Mouse (Mus musculus) liver, embryonic 14.5 days (tissue): ENCODE measurements around the gene Stard3. TPM values are rescaled to one million over a fixed set of nuclear protein-coding genes. Genes with fewer than 3 reads are reported as not detected.

ENCODE experiments used
- ATAC-seq: fragments of 200-750 bp; cut with Nextera tagmentation; 2 replicates; pipeline ENCODE4 v1.8.0; 2017; ENCODE audit warnings: moderate number of reproducible peaks, mild to moderate bottlenecking, moderate library complexity; ENCODE audit not compliant: insufficient read depth
- DNase-seq, 3 experiments: peaks; one replicate each; pipeline ENCODE4 v3.0.0-alpha.2; 2012 to 2013; ENCODE audit warnings: low read depth in 3 of 3, low spot score in 3 of 3
- H3K27ac ChIP-seq: fragments of 300-500 bp; sonication (generic); 2 replicates; pipeline ENCODE4 v1.5.1; 2014; ENCODE audit warnings: moderate library complexity, mild to moderate bottlenecking, control low read depth, inconsistent platforms
- H3K27me3 ChIP-seq: fragments of 300-500 bp; sonication (generic); 2 replicates; pipeline ENCODE4 v1.6.1; 2014; ENCODE audit warnings: mild to moderate bottlenecking, low read length, moderate library complexity; ENCODE audit not compliant: control insufficient read depth, insufficient read depth
- H3K36me3 ChIP-seq: fragments of 300-500 bp; sonication (generic); replicated peaks from 2 replicates; pipeline ENCODE4 v1.6.1; 2014; ENCODE audit warnings: low read depth; ENCODE audit not compliant: control insufficient read depth, insufficient read depth
- H3K4me1 ChIP-seq, 2 experiments: fragments of 200-500 bp in 1 of 2; fragments of 300-500 bp in 1 of 2; sonication (generic) in 1 of 2; replicated peaks; 2 replicates each; pipeline ENCODE4 v1.6.1; 2012 to 2014; ENCODE audit warnings: antibody characterized with exemption in 1 of 2, inconsistent platforms in 1 of 2, low read length in 1 of 2; ENCODE audit not compliant: control insufficient read depth in 2 of 2, insufficient read depth in 2 of 2
- H3K4me2 ChIP-seq: fragments of 300-500 bp; sonication (generic); 2 replicates; pipeline ENCODE4 v1.6.1; 2014; ENCODE audit warnings: low read depth, mild to moderate bottlenecking, control low read depth, moderate library complexity
- H3K4me3 ChIP-seq, 2 experiments: fragments of 200-500 bp in 1 of 2; fragments of 300-500 bp in 1 of 2; sonication (generic) in 1 of 2; 2 replicates each; pipeline ENCODE4 v1.5.1; 2012 to 2014; ENCODE audit warnings: low read depth in 2 of 2, low read length in 2 of 2, mild to moderate bottlenecking in 2 of 2, control low read depth in 1 of 2, inconsistent platforms in 1 of 2, moderate library complexity in 1 of 2; ENCODE audit not compliant: insufficient read depth in 1 of 2
- H3K9ac ChIP-seq: fragments of 300-500 bp; sonication (generic); replicated peaks from 2 replicates; pipeline ENCODE4 v1.6.1; 2014; ENCODE audit warnings: mild to moderate bottlenecking, control low read depth, moderate library complexity
- H3K9me3 ChIP-seq: fragments of 300-500 bp; sonication (generic); 2 replicates; pipeline ENCODE4 v1.6.1; 2016; ENCODE audit warnings: low read length, mixed read lengths; ENCODE audit not compliant: control insufficient read depth
- CTCF ChIP-seq: IDR thresholded peaks from 2 replicates; pipeline ENCODE4 v1.5.1; 2016; ENCODE audit warnings: antibody characterized with exemption, low read depth, control low read depth
- EP300 ChIP-seq: IDR thresholded peaks from 2 replicates; pipeline ENCODE4 v1.6.1; 2016; ENCODE audit warnings: antibody characterized with exemption, low read depth
- WGBS: fragments of 180-500 bp; shearing (Covaris S2); extraction: QIAGEN DNeasy Blood & Tissue Kit; methylation state at CpG from one replicate; pipeline ENCODE4 v1.1.7; 2014; ENCODE audit not compliant: insufficient replicate concordance; 5-methylcytosine and 5-hydroxymethylcytosine counted together
- polyA plus RNA-seq, 2 experiments: library from polyadenylated mRNA; depleted of rRNA in 1 of 2; stranded (reverse) in 1 of 2; unstranded in 1 of 2; fragments of >200 nt; fragmentation: Nextera tagmentation in 1 of 2; extraction: Ambion mirVana in 1 of 2; gene quantifications; 2 replicates each; pipeline versions ENCODE4 v1.2.1 to v1.2.3; 2012 to 2014

Gene Stard3
- polyA plus RNA-seq, 2 experiments = 11.6 to 16.8 TPM

DNA sequence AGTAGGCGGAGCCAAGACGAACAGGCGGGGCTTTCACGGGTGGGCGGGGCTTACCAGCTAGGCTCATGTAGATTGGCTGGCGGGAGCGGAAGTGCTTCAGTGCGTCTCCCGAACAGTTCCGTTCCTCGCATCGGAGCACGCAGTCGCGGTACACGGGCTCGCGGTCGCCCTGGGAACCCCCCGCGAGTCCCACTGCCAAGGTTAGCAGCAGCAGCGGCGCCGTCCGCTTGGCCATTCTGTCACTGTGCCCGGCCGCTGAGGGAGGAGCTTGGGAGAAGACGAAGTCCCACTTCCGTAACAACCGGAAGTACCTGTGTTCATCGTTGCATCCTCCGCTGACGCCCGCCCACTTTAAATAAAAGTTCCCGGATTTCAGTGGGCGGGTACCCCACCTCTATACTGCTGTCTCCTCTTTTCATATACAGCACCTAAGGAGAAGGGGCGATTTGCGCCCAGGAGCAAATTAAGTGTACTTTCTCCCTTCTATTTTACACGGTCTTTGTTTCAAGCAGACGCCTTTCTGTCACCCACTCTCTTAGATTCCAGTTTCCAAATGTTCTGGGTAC, 42.1 kb downstream of the Stard3 start, which contains the start of gene Pgap3:
Pgap3 (minus strand) TSS at position 330 of the 566 bp plus-strand sequence.
- Histone ChIP-seq H3K9ac (peak within 1 kb of the TSS; percentile 67), H3K4me3 (peak within 1 kb of the TSS; percentile 74 to 91), H3K27me3 (no peaks in the 10 kb centered on the region), H3K4me2 (peak within 1 kb of the TSS; percentile 70), H3K36me3 (no peaks in the 10 kb centered on the region), H3K27ac (peak within 1 kb of the TSS; percentile 72), H3K4me1 (peaks cover 8 to 15% of the 10 kb centered on the region in 2 experiments), H3K9me3 (no peaks in the 10 kb centered on the region)
- under 1% methylated on average over 39 of the region's 40 CpGs for WGBS
- TF ChIP-seq EP300 (no peak), CTCF (no peak)
- DNase-seq = peak; percentile 71 to 72 (median 72)
- peak; percentile 86 for ATAC-seq

DNA sequence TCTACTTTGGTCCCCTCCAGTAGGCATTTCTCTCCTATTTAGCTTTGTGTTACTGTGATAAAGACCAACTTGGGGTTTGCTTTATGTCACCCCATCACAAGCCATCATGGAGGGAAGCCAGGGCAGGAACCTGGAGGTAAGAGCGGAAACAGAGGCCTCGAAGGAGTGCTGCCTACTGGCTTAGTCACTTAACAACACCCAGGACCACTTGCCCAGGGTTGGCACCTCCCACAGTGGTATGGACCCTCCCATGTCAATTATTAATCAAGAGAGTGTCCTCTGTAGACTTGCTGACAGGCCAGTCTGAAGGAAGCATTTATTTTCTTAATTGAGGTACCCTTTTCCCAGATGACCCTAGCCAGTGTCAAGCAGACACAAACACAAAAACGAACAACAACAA, 42.6 kb downstream of the Stard3 start:
- DNase-seq = no peak
- ATAC-seq = no peak
- Histone ChIP-seq H3K27me3 (no peaks in the 10 kb centered on the region), H3K36me3 (no peaks in the 10 kb centered on the region), H3K4me2 (peak overlapping the region; percentile 70), H3K9me3 (no peaks in the 10 kb centered on the region), H3K4me1 (peaks cover 7 to 12% of the 10 kb centered on the region in 2 experiments), H3K4me3 (peak overlapping the region in 1 of 2 experiments; percentile 74; a peak in 2 of 4 replicates), H3K27ac (no peak overlapping the region), H3K9ac (peak overlapping the region; percentile 67)
- 44% methylated on average over 3 of the region's 3 CpGs for WGBS
- TF ChIP-seq EP300 = no peak
- no peak for TF ChIP-seq CTCF

DNA sequence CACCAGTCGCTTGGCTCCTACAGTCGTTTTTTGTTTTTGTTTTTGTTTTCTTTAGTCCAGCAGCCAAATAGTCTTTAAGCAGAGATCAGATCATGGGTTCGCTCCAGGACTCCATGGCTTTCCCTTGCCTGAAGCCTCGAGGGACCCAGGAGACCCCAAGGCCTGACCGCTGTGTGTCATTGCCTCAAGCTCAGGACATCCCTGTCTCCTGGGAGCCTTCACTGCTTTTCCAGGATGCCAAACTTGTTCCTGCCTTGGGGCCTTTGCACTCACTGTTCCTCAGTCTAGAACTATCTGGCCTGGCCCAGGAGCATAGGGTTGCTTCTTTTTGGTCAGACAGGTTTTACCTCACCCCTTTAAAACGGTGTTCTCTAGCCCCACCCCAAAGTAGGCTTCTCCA, 48.5 kb downstream of the Stard3 start:
- Histone ChIP-seq H3K4me2 (no peak overlapping the region), H3K36me3 (no peaks in the 10 kb centered on the region), H3K9me3 (no peaks in the 10 kb centered on the region), H3K27ac (no peak overlapping the region), H3K27me3 (peaks cover 15% of the 10 kb centered on the region), H3K9ac (no peak overlapping the region), H3K4me1 (peaks cover 0 to 6% of the 10 kb centered on the region in 2 experiments; a peak in 2 of 4 replicates), H3K4me3 (no peak overlapping the region)
- WGBS = 56% methylated on average over 6 of the region's 6 CpGs
- ATAC-seq = no peak
- no peak for TF ChIP-seq EP300
- no peak for TF ChIP-seq CTCF
- no peak for DNase-seq

DNA sequence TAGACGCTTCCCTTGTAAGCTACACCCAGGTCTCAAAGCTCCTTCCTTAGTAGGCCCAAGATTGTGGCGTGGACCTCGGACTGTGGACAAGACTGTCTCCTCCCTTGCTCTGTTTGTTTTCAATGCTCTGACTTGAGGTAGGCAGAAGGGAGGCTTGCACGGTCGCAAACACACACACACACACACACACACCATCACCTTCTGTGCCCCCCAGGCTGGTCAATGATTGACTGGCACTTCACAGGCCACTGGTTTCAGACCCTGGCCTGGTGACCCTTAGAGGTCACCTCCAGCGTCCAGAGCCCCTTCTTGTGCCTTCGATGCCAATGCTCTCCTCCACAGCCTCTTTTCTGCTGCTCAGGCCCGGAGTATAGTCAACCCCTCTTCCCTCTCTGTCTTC, 50.7 kb downstream of the Stard3 start:
- no peaks in the 10 kb centered on the region for H3K36me3 ChIP-seq
- H3K9ac ChIP-seq = no peak overlapping the region
- ATAC-seq = no peak
- peaks cover 0 to 6% of the 10 kb centered on the region in 2 experiments; a peak in 3 of 4 replicates for H3K4me1 ChIP-seq
- DNase-seq = no peak
- no peak overlapping the region for H3K4me3 ChIP-seq
- TF ChIP-seq CTCF (no peak), EP300 (no peak)
- no peak overlapping the region for H3K4me2 ChIP-seq
- H3K9me3 ChIP-seq = no peaks in the 10 kb centered on the region
- H3K27me3 ChIP-seq = peaks cover 35% of the 10 kb centered on the region
- no peak overlapping the region for H3K27ac ChIP-seq
- WGBS = 48% methylated on average over 8 of the region's 8 CpGs

DNA sequence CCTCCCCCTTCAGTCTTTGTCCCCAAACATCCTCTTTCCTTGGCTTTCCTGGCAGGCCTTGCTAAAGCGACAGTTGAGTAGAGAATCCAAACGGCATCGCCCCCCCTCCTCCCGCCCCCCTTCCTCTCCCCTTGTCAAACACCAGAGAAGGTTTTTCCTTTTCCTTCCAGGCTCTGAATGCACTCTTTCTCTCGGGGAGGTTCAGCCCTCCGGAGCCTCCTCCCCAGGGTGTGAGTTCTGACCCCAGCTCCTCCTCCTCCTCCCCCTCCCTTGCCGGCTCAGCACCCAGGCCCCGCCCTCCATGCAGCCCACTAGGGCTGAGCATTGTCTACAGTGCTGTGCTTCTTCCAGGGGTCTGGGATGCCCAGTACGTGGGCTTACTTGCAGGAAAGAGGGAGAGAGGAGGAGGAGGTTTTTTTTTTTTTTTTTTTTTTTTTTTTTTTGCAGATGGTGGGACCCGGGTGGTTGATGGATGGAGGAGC, 51.2 kb downstream of the Stard3 start:
- H3K9me3 ChIP-seq = no peaks in the 10 kb centered on the region
- DNase-seq = no peak
- H3K4me2 ChIP-seq = no peak overlapping the region
- H3K36me3 ChIP-seq = no peaks in the 10 kb centered on the region
- no peak overlapping the region for H3K4me3 ChIP-seq
- H3K9ac ChIP-seq = no peak overlapping the region
- WGBS = 6% methylated on average over 10 of the region's 10 CpGs
- TF ChIP-seq CTCF = no peak
- no peak for TF ChIP-seq EP300
- H3K4me1 ChIP-seq = peaks cover 0 to 6% of the 10 kb centered on the region in 2 experiments; a peak in 3 of 4 replicates
- ATAC-seq = no peak
- peaks cover 40% of the 10 kb centered on the region for H3K27me3 ChIP-seq
- H3K27ac ChIP-seq = no peak overlapping the region
